Mouse (Mus musculus) G1E (cell line): ENCODE measurements around the gene Olfr801.

Experiments used
- CTCF ChIP-seq: IDR thresholded peaks from 2 replicates; pipeline ENCODE4 v1.5.1; 2012; ENCODE audit warnings: low read depth, low read length, inconsistent platforms, mixed read lengths
- GATA1 ChIP-seq: IDR thresholded peaks from 2 replicates; pipeline ENCODE4 v1.6.1; 2012; ENCODE audit warnings: borderline replicate concordance, low read length, inconsistent platforms, mixed read lengths
- GATA2 ChIP-seq: IDR thresholded peaks from 2 replicates; pipeline ENCODE4 v1.6.1; 2012; ENCODE audit warnings: low read depth, low read length, inconsistent platforms, borderline replicate concordance
- POLR2AphosphoS5 ChIP-seq: IDR thresholded peaks from 2 replicates; pipeline ENCODE4 v1.6.1; 2012; ENCODE audit warnings: low read depth, low read length, inconsistent platforms; ENCODE audit not compliant: insufficient replicate concordance

DNA sequence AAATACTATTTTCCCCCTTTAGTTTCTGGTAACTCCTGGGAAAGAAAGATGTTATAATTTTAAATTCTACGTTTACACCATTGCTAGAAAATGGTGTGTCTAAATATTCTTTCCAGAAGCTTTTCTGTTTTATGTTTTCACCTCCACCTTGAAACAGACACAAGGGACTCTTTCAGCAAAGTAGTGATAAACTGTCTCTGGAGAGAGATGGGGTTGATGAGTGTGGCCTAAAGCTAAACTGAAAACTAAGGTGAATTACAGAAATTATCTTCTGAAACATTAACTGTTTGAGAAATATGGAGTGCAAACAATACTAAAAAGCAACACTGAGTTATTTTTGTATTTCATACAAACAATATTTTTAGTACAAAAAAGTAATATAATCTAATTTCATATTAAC is 45.8 kb downstream of the Olfr801 start, which contains the start of gene Olfr798:
- TF ChIP-seq CTCF = no peak
- no peak for TF ChIP-seq GATA1
- no peak for TF ChIP-seq POLR2AphosphoS5
- TF ChIP-seq GATA2 = no peak
